Mouse (Mus musculus) forebrain, embryonic 13.5 days (tissue): ENCODE data around the gene Apbb2. TPM values are rescaled to one million over a fixed set of nuclear protein-coding genes. Genes with fewer than 3 reads are reported as not detected.

Experiments used
- ATAC-seq: fragments of 200-750 bp; cut with Nextera tagmentation; 2 replicates; pipeline ENCODE4 v1.8.0; 2017
- H3K27ac ChIP-seq: fragments of 300-500 bp; sonication (generic); 2 replicates; pipeline ENCODE4 v1.5.1; 2015; ENCODE audit warnings: inconsistent platforms, mild to moderate bottlenecking, moderate library complexity
- H3K27me3 ChIP-seq: fragments of 300-500 bp; sonication (generic); 2 replicates; pipeline ENCODE4 v1.6.1; 2015; ENCODE audit warnings: mild to moderate bottlenecking, inconsistent platforms
- H3K36me3 ChIP-seq: fragments of 300-500 bp; sonication (generic); 2 replicates; pipeline ENCODE4 v1.6.1; 2015; ENCODE audit warnings: mild to moderate bottlenecking, inconsistent platforms; ENCODE audit not compliant: poor library complexity, severe bottlenecking
- H3K4me1 ChIP-seq: fragments of 300-500 bp; sonication (generic); 2 replicates; pipeline ENCODE4 v1.6.1; 2015; ENCODE audit warnings: inconsistent platforms
- H3K4me2 ChIP-seq: fragments of 300-500 bp; sonication (generic); 2 replicates; pipeline ENCODE4 v1.6.1; 2015; ENCODE audit warnings: inconsistent platforms, mild to moderate bottlenecking, moderate library complexity
- H3K4me3 ChIP-seq: fragments of 300-500 bp; sonication (generic); 2 replicates; pipeline ENCODE4 v1.5.1; 2015; ENCODE audit warnings: mild to moderate bottlenecking, inconsistent platforms
- H3K9ac ChIP-seq: fragments of 300-500 bp; sonication (generic); 2 replicates; pipeline ENCODE4 v1.6.1; 2015; ENCODE audit warnings: mild to moderate bottlenecking, inconsistent platforms
- H3K9me3 ChIP-seq: fragments of 300-500 bp; sonication (generic); replicated peaks from 2 replicates; pipeline ENCODE4 v1.6.1; 2016; ENCODE audit warnings: inconsistent platforms
- WGBS: fragments of 180-500 bp; shearing (Covaris S2); methylation state at CpG from one replicate; pipeline ENCODE4 v1.1.7; 2015; 5-methylcytosine and 5-hydroxymethylcytosine counted together
- polyA plus RNA-seq: library from polyadenylated mRNA; unstranded; fragments of >200 nt; fragmentation: Nextera tagmentation; extraction: Ambion mirVana; gene quantifications from 2 replicates; pipeline ENCODE4 v1.2.1, GENCODE M21; 2015

Apbb2 gene
- polyA plus RNA-seq, 1 experiment from 2014 or later: 63.0 TPM

GRCm38 (mm10) chr5:66421954-66422353 is 196.6 kb downstream of the Apbb2 start:
- Histone ChIP-seq H3K9me3 (no peaks in the 10 kb centered on the region), H3K27me3 (no peaks in the 10 kb centered on the region), H3K27ac (no peak overlapping the region), H3K4me3 (no peak overlapping the region), H3K4me1 (peaks cover 5% of the 10 kb centered on the region; the same call in 1 of the 2 replicates), H3K4me2 (no peak overlapping the region), H3K36me3 (no peaks in the 10 kb centered on the region), H3K9ac (no peak overlapping the region)
- no peak for ATAC-seq
- 90% methylated on average over 4 of the region's 4 CpGs for WGBS

- Histone ChIP-seq H3K27ac (no peak overlapping the region), H3K4me2 (no peak overlapping the region), H3K4me3 (no peak overlapping the region), H3K36me3 (no peaks in the 10 kb centered on the region), H3K9me3 (no peaks in the 10 kb centered on the region), H3K9ac (no peak overlapping the region), H3K4me1 (peaks cover 5% of the 10 kb centered on the region), H3K27me3 (no peaks in the 10 kb centered on the region)
- 89% methylated on average over 15 of the region's 15 CpGs for WGBS
- no peak for ATAC-seq
Measured at GRCm38 (mm10) chr5:66421230-66421629, 197.4 kb downstream of the Apbb2 start.

- no peak for ATAC-seq
- Histone ChIP-seq H3K4me1 (peaks cover 17% of the 10 kb centered on the region), H3K4me2 (no peak overlapping the region), H3K9me3 (no peaks in the 10 kb centered on the region), H3K36me3 (no peaks in the 10 kb centered on the region), H3K4me3 (no peak overlapping the region), H3K27ac (no peak overlapping the region), H3K27me3 (no peaks in the 10 kb centered on the region), H3K9ac (no peak overlapping the region)
- 77% methylated on average over 7 of the region's 7 CpGs for WGBS
Measured at GRCm38 (mm10) chr5:66420011-66420410, 198.6 kb downstream of the Apbb2 start.

- Histone ChIP-seq H3K27ac (no peak overlapping the region), H3K4me3 (no peak overlapping the region), H3K36me3 (no peaks in the 10 kb centered on the region), H3K27me3 (no peaks in the 10 kb centered on the region), H3K9ac (no peak overlapping the region), H3K9me3 (no peaks in the 10 kb centered on the region), H3K4me2 (no peak overlapping the region), H3K4me1 (peaks cover 30% of the 10 kb centered on the region)
- ATAC-seq: no peak
- 71% methylated on average over 8 of the region's 8 CpGs for WGBS
Measured at GRCm38 (mm10) chr5:66417289-66417688, 201.3 kb downstream of the Apbb2 start.

- H3K9me3 ChIP-seq: no peaks in the 10 kb centered on the region
- no peak overlapping the region for H3K4me2 ChIP-seq
- H3K4me1 ChIP-seq: peaks cover 30% of the 10 kb centered on the region
- 45% methylated on average over 7 of the region's 7 CpGs for WGBS
- H3K27ac ChIP-seq: peak overlapping the region; percentile 52; the same call in 1 of the 2 replicates
- H3K36me3 ChIP-seq: no peaks in the 10 kb centered on the region
- no peak overlapping the region for H3K4me3 ChIP-seq
- no peaks in the 10 kb centered on the region for H3K27me3 ChIP-seq
- H3K9ac ChIP-seq: no peak overlapping the region
- ATAC-seq: peak; percentile 50
Measured at GRCm38 (mm10) chr5:66415700-66416543, 202.7 kb downstream of the Apbb2 start.

- Histone ChIP-seq H3K27me3 (no peaks in the 10 kb centered on the region), H3K4me3 (no peak overlapping the region), H3K36me3 (no peaks in the 10 kb centered on the region), H3K4me1 (peaks cover 30% of the 10 kb centered on the region), H3K9me3 (no peaks in the 10 kb centered on the region), H3K9ac (no peak overlapping the region), H3K27ac (peak overlapping the region; percentile 52), H3K4me2 (no peak overlapping the region)
- 61% methylated on average over 9 of the region's 9 CpGs for WGBS
- peak; percentile 33; the same call in 1 of the 2 replicates for ATAC-seq
Measured at GRCm38 (mm10) chr5:66415033-66415697, 203.4 kb downstream of the Apbb2 start.

GRCm38 (mm10) chr5:66413402-66413801 is 205.2 kb downstream of the Apbb2 start:
- Histone ChIP-seq H3K4me3 (no peak overlapping the region), H3K36me3 (no peaks in the 10 kb centered on the region)
- ATAC-seq: 0 out of 2 replicates have a peak, but pooled peaks have one; percentile 14

GRCm38 (mm10) chr5:66412821-66413220 is 205.8 kb downstream of the Apbb2 start:
- Histone ChIP-seq H3K9ac (no peak overlapping the region), H3K4me1 (peaks cover 30% of the 10 kb centered on the region), H3K27ac (0 out of 2 replicates have a peak overlapping the region, but pooled peaks have one; percentile 20), H3K9me3 (no peaks in the 10 kb centered on the region), H3K4me3 (no peak overlapping the region), H3K4me2 (no peak overlapping the region), H3K27me3 (no peaks in the 10 kb centered on the region), H3K36me3 (no peaks in the 10 kb centered on the region)
- ATAC-seq: no peak
- WGBS: 81% methylated on average over 3 of the region's 3 CpGs

More at GRCm38 (mm10) chr5:66413402-66413801, 205.2 kb downstream of the Apbb2 start:
- Histone ChIP-seq H3K27me3 (no peaks in the 10 kb centered on the region), H3K27ac (0 out of 2 replicates have a peak overlapping the region, but pooled peaks have one; percentile 20), H3K4me2 (no peak overlapping the region), H3K4me1 (peaks cover 30% of the 10 kb centered on the region), H3K9ac (no peak overlapping the region), H3K9me3 (no peaks in the 10 kb centered on the region)
- 43% methylated on average over 5 of the region's 5 CpGs for WGBS

- WGBS: 84% methylated on average over 5 of the region's 5 CpGs
- no peak for ATAC-seq
Measured at GRCm38 (mm10) chr5:66408546-66408945, 210.0 kb downstream of the Apbb2 start.

GRCm38 (mm10) chr5:66407948-66408347 is 210.6 kb downstream of the Apbb2 start:
- H3K4me1 ChIP-seq: peaks cover 4% of the 10 kb centered on the region
- H3K36me3 ChIP-seq: no peaks in the 10 kb centered on the region
- H3K9me3 ChIP-seq: no peaks in the 10 kb centered on the region
- no peaks in the 10 kb centered on the region for H3K27me3 ChIP-seq
- WGBS: 52% methylated on average over 3 of the region's 5 CpGs
- peak; percentile 57 for ATAC-seq
- no peak overlapping the region for H3K9ac ChIP-seq
- no peak overlapping the region for H3K4me3 ChIP-seq
- H3K4me2 ChIP-seq: no peak overlapping the region
- H3K27ac ChIP-seq: no peak overlapping the region

More at GRCm38 (mm10) chr5:66408546-66408945, 210.0 kb downstream of the Apbb2 start:
- no peak overlapping the region for H3K4me3 ChIP-seq
- no peaks in the 10 kb centered on the region for H3K9me3 ChIP-seq
- peaks cover 7% of the 10 kb centered on the region for H3K4me1 ChIP-seq
- H3K36me3 ChIP-seq: no peaks in the 10 kb centered on the region
- H3K9ac ChIP-seq: no peak overlapping the region
- no peak overlapping the region for H3K27ac ChIP-seq
- no peaks in the 10 kb centered on the region for H3K27me3 ChIP-seq
- no peak overlapping the region for H3K4me2 ChIP-seq

GRCm38 (mm10) chr5:66406431-66406830 is 212.2 kb downstream of the Apbb2 start:
- no peak overlapping the region for H3K27ac ChIP-seq
- H3K4me3 ChIP-seq: no peak overlapping the region
- H3K9me3 ChIP-seq: no peaks in the 10 kb centered on the region
- H3K9ac ChIP-seq: no peak overlapping the region
- H3K4me2 ChIP-seq: no peak overlapping the region
- 96% methylated on average over 7 of the region's 7 CpGs for WGBS
- H3K4me1 ChIP-seq: no peaks in the 10 kb centered on the region
- H3K36me3 ChIP-seq: no peaks in the 10 kb centered on the region
- H3K27me3 ChIP-seq: no peaks in the 10 kb centered on the region
- ATAC-seq: no peak

GRCm38 (mm10) chr5:66405731-66406399 is 212.7 kb downstream of the Apbb2 start:
- no peak overlapping the region for H3K4me3 ChIP-seq
- H3K27ac ChIP-seq: no peak overlapping the region
- H3K9ac ChIP-seq: no peak overlapping the region
- ATAC-seq: no peak
- no peaks in the 10 kb centered on the region for H3K4me1 ChIP-seq
- no peaks in the 10 kb centered on the region for H3K9me3 ChIP-seq
- no peak overlapping the region for H3K4me2 ChIP-seq
- H3K27me3 ChIP-seq: no peaks in the 10 kb centered on the region
- H3K36me3 ChIP-seq: no peaks in the 10 kb centered on the region
- WGBS: 92% methylated on average over 12 of the region's 12 CpGs
